Comparison of ENCODE assay signal across 8 mouse cellular contexts in genomic region chr2:103760421-103760820, GRCm38 (mm10). TPM values are rescaled to one million over a fixed set of nuclear protein-coding genes. Genes with fewer than 3 reads are reported as not detected.
DNase-seq lines count a peak whose midpoint lies in the region; ATAC-seq and TF ChIP-seq lines count a peak whose summit lies in the region.

No protein-coding gene starts in this region.

- peak overlapping the region; percentile 68 for H3K9ac ChIP-seq in hindbrain, embryonic 16.5 days (ENCODE audit: low read depth, low read length)
- peak overlapping the region; percentile 75 for H3K9ac ChIP-seq in midbrain, postnatal 0 days (replicated peaks; ENCODE audit: low read length, poor library complexity, severe bottlenecking)

- H3K4me1 ChIP-seq in erythroblast, embryonic 14.5 days (ENCODE audit: control insufficient read depth) = peaks cover 34% of the 10 kb centered on the region
- H3K4me1 ChIP-seq in thymus, adult 2 months (replicated peaks; ENCODE audit: control insufficient read depth, insufficient read depth, low read length) = peaks cover 2% of the 10 kb centered on the region; the same call in 1 of the 2 replicates
- peaks cover 14% of the 10 kb centered on the region for H3K4me1 ChIP-seq in hindbrain, embryonic 16.5 days (ENCODE audit: control insufficient read depth, insufficient read depth, low read depth, low read length)
- no peaks in the 10 kb centered on the region for H3K4me1 ChIP-seq in midbrain, postnatal 0 days (ENCODE audit: insufficient read depth, low read length)

- no peak for ATAC-seq in erythroblast, adult 5-6 weeks (replicated peaks; ENCODE audit: low FRiP score, poor library complexity, severe bottlenecking)
- ATAC-seq in hindbrain, embryonic 16.5 days = peak; percentile 6; the same call in 1 of the 2 replicates
- ATAC-seq in midbrain, postnatal 0 days (ENCODE audit: low FRiP score) = peak; percentile 48

- peaks cover 27% of the 10 kb centered on the region for H3K36me3 ChIP-seq in erythroblast, embryonic 14.5 days (ENCODE audit: control insufficient read depth)
- no peaks in the 10 kb centered on the region for H3K36me3 ChIP-seq in thymus, adult 2 months (ENCODE audit: control insufficient read depth, insufficient read depth, low read length)
- peaks cover 7% of the 10 kb centered on the region; the same call in 1 of the 2 replicates for H3K36me3 ChIP-seq in hindbrain, embryonic 16.5 days (ENCODE audit: control insufficient read depth, insufficient read depth, low read length)
- H3K36me3 ChIP-seq in midbrain, postnatal 0 days (ENCODE audit: insufficient read depth, low read length) = peaks cover 15% of the 10 kb centered on the region; the same call in 1 of the 2 replicates

- WGBS in thymus, adult 2 months = under 1% methylated on average over 12 of the region's 12 CpGs
- under 1% methylated on average over 12 of the region's 12 CpGs for WGBS in hindbrain, embryonic 16.5 days
- under 1% methylated on average over 12 of the region's 12 CpGs for WGBS in midbrain, postnatal 0 days

- no peaks in the 10 kb centered on the region for H3K9me3 ChIP-seq in erythroblast, embryonic 14.5 days (ENCODE audit: control insufficient read depth, low read length)
- H3K9me3 ChIP-seq in hindbrain, embryonic 16.5 days (ENCODE audit: control insufficient read depth, low read length) = no peaks in the 10 kb centered on the region
- no peaks in the 10 kb centered on the region for H3K9me3 ChIP-seq in midbrain, postnatal 0 days (ENCODE audit: low read length)

- peak overlapping the region; percentile 95 for H3K4me3 ChIP-seq in erythroblast, embryonic 14.5 days (replicated peaks)
- peak overlapping the region; percentile 56 for H3K4me3 ChIP-seq in thymus, adult 2 months (ENCODE audit: control insufficient read depth, insufficient read depth, low read length)
- H3K4me3 ChIP-seq in hindbrain, embryonic 16.5 days (ENCODE audit: low read length) = peak overlapping the region; percentile 77
- peak overlapping the region; percentile 67 for H3K4me3 ChIP-seq in midbrain, postnatal 0 days (ENCODE audit: low read depth, low read length)

- no peak for TF ChIP-seq CTCF in thymus, adult 2 months (IDR thresholded peaks at IDR 0.05; ENCODE audit: borderline replicate concordance, control insufficient read depth, extremely low read depth, insufficient read depth, low read length, poor library complexity)
- TF ChIP-seq CTCF in midbrain, postnatal 0 days (IDR thresholded peaks at IDR 0.05) = no peak

- no peaks in the 10 kb centered on the region for H3K27me3 ChIP-seq in erythroblast, embryonic 14.5 days (ENCODE audit: control insufficient read depth)
- no peaks in the 10 kb centered on the region for H3K27me3 ChIP-seq in thymus, adult 2 months (ENCODE audit: control insufficient read depth, insufficient read depth, low read length)
- no peaks in the 10 kb centered on the region for H3K27me3 ChIP-seq in hindbrain, embryonic 16.5 days (replicated peaks; ENCODE audit: control insufficient read depth, insufficient read depth, low read length)
- no peaks in the 10 kb centered on the region for H3K27me3 ChIP-seq in midbrain, postnatal 0 days (ENCODE audit: insufficient read depth, low read length)

- no peak for DNase-seq in thymus, adult 2 months
- no peak for DNase-seq in thymus, postnatal 4 days
- DNase-seq in midbrain, postnatal 0 days (ENCODE audit: low spot score) = peak; percentile 44
- no peak for DNase-seq in B cell, adult 2 months
- no peak for DNase-seq in testis, postnatal 10 days (ENCODE audit: low spot score)

- peak overlapping the region; percentile 84 for H3K4me2 ChIP-seq in hindbrain, embryonic 16.5 days (ENCODE audit: low read length)
- H3K4me2 ChIP-seq in midbrain, postnatal 0 days (ENCODE audit: low read depth, low read length, poor library complexity, severe bottlenecking) = peak overlapping the region; percentile 77

- TF ChIP-seq POLR2A in thymus, adult 2 months (IDR thresholded peaks at IDR 0.05; ENCODE audit: control insufficient read depth, extremely low read depth, insufficient read depth, low read length, poor library complexity) = no peak

- H3K27ac ChIP-seq in thymus, adult 2 months (ENCODE audit: control insufficient read depth, insufficient read depth, low read length) = no peak overlapping the region
- H3K27ac ChIP-seq in hindbrain, embryonic 16.5 days (ENCODE audit: low read depth, low read length) = peak overlapping the region; percentile 73
- peak overlapping the region; percentile 77 for H3K27ac ChIP-seq in midbrain, postnatal 0 days (ENCODE audit: low read depth, low read length)

RNA-seq across cellular contexts. Expression of gene Nat10, which starts 0.6 kb away (rescaled TPM):
- 0.41 and 0.52 TPM in 2 replicates for polyA plus RNA-seq in erythroblast, embryonic 14.5 days (2012)
- total RNA-seq in erythroblast, adult 5-6 weeks (2015; ENCODE audit: low replicate concordance) = 9.6 and 10.2 TPM in 2 replicates
- 19.2 and 21.7 TPM in 2 replicates for total RNA-seq in erythroblast, adult 5-6 weeks (2017; ENCODE audit: low replicate concordance)
- 70.1 and 80.2 TPM in 2 replicates for polyA plus RNA-seq in thymus, adult 2 months (2012; rRNA removed)
- 19.3 and 19.8 TPM in 2 replicates for polyA plus RNA-seq in hindbrain, embryonic 16.5 days (2015; fragmentation: Nextera tagmentation; extraction: Ambion mirVana)
- 37.0 and 40.4 TPM in 2 replicates for total RNA-seq in midbrain, postnatal 0 days (2014; rRNA removed)
- polyA plus RNA-seq in midbrain, postnatal 0 days (2015; fragmentation: Nextera tagmentation; extraction: Ambion mirVana) = 12.7 and 15.9 TPM in 2 replicates

RNA-seq across cellular contexts. Expression of gene Caprin1, which starts 37.0 kb away (rescaled TPM):
- 4.6 and 5.9 TPM in 2 replicates for polyA plus RNA-seq in erythroblast, embryonic 14.5 days (2012)
- 103 and 109 TPM in 2 replicates for total RNA-seq in erythroblast, adult 5-6 weeks (2015; ENCODE audit: low replicate concordance)
- 109 and 137 TPM in 2 replicates for total RNA-seq in erythroblast, adult 5-6 weeks (2017; ENCODE audit: low replicate concordance)
- polyA plus RNA-seq in thymus, adult 2 months (2012; rRNA removed) = 182 and 242 TPM in 2 replicates
- 263 and 333 TPM in 2 replicates for polyA plus RNA-seq in hindbrain, embryonic 16.5 days (2015; fragmentation: Nextera tagmentation; extraction: Ambion mirVana)
- 269 and 307 TPM in 2 replicates for total RNA-seq in midbrain, postnatal 0 days (2014; rRNA removed)
- polyA plus RNA-seq in midbrain, postnatal 0 days (2015; fragmentation: Nextera tagmentation; extraction: Ambion mirVana) = 211 and 226 TPM in 2 replicates

Comparison
In these comparisons a context has a peak if more than half of its experiments do, and no peak if none do; other contexts are left out.
1. RNA of gene Caprin1, which starts 37.0 kb away (polyA plus RNA-seq): 263 to 333 TPM in hindbrain, embryonic 16.5 days, 211 to 226 TPM in midbrain, postnatal 0 days and 182 to 242 TPM in thymus, adult 2 months; 4.6 to 5.9 TPM in erythroblast, embryonic 14.5 days; every median in the first group is over 10 times any median in the second.
2. Peak in every context shown above with its lines, with median percentiles within 50 percentile points of each other: H3K4me3 ChIP-seq.